Mouse (Mus musculus) testis, postnatal 10 days (tissue): Measurements from ENCODE around the gene Trim80.

ENCODE experiments used
- DNase-seq: peaks from one replicate; pipeline ENCODE4 v3.0.0; 2021; ENCODE audit warnings: low spot score

The Trim80 gene

GRCm38 (mm10) chr11:115439906-115440595, at the start of gene Trim80:
Gene Trim80 (plus strand): TSS chr11:115440545.
- no peak for DNase-seq

GRCm38 (mm10) chr11:115391358-115391757, 49.0 kb upstream of the Trim80 start:
- no peak for DNase-seq

GRCm38 (mm10) chr11:115393721-115394325, 46.5 kb upstream of the Trim80 start:
- peak; percentile 44 for DNase-seq

GRCm38 (mm10) chr11:115398085-115398484, 42.3 kb upstream of the Trim80 start:
- no peak for DNase-seq

- no peak for DNase-seq
Observed at GRCm38 (mm10) chr11:115400126-115400525, 40.2 kb upstream of the Trim80 start.

- no peak for DNase-seq
Observed at GRCm38 (mm10) chr11:115400630-115401391, 39.5 kb upstream of the Trim80 start.

GRCm38 (mm10) chr11:115403338-115404124, 36.8 kb upstream of the Trim80 start, which contains the start of gene Mrpl58:
Gene Mrpl58 (plus strand): TSS chr11:115403752.
- peak; percentile 88 for DNase-seq

GRCm38 (mm10) chr11:115405723-115406122, 34.6 kb upstream of the Trim80 start:
- DNase-seq, result no peak

- DNase-seq, result no peak
Observed at GRCm38 (mm10) chr11:115406858-115407401, 33.4 kb upstream of the Trim80 start.

GRCm38 (mm10) chr11:115408266-115408920, 32.0 kb upstream of the Trim80 start:
- no peak for DNase-seq

- DNase-seq, result no peak
Observed at GRCm38 (mm10) chr11:115409556-115409955, 30.8 kb upstream of the Trim80 start.

- DNase-seq, result peak; percentile 94
Observed at GRCm38 (mm10) chr11:115419531-115420237, 20.7 kb upstream of the Trim80 start, which contains the start of the genes Atp5h and Kctd2. Gene Atp5h (minus strand): TSS chr11:115419962. Gene Kctd2 (plus strand): TSS chr11:115420128.

GRCm38 (mm10) chr11:115420336-115421190, 19.8 kb upstream of the Trim80 start:
- DNase-seq, result peak; percentile 85

- no peak for DNase-seq
Observed at GRCm38 (mm10) chr11:115421328-115421727, 19.0 kb upstream of the Trim80 start.

GRCm38 (mm10) chr11:115421972-115422371, 18.4 kb upstream of the Trim80 start:
- no peak for DNase-seq

GRCm38 (mm10) chr11:115423091-115423490, 17.3 kb upstream of the Trim80 start:
- no peak for DNase-seq

GRCm38 (mm10) chr11:115424666-115425065, 15.7 kb upstream of the Trim80 start:
- DNase-seq, result no peak

GRCm38 (mm10) chr11:115425671-115426070, 14.7 kb upstream of the Trim80 start:
- no peak for DNase-seq
